Mouse (Mus musculus) embryonic facial prominence, embryonic 11.5 days (tissue): ENCODE measurements around the gene Rpl37a. TPM values are rescaled to one million over a fixed set of nuclear protein-coding genes. Genes with fewer than 3 reads are reported as not detected.

Experiments
- ATAC-seq: fragments of 200-750 bp; cut with Nextera tagmentation; replicated peaks from 2 replicates; pipeline ENCODE4 v1.8.0; 2017; ENCODE audit warnings: low read depth; ENCODE audit not compliant: insufficient number of reproducible peaks, low FRiP score, low TSS enrichment
- DNase-seq: peaks from one replicate; pipeline ENCODE4 v3.0.0-alpha.2; 2015; ENCODE audit warnings: low spot score
- H3K27ac ChIP-seq: fragments of 300-500 bp; sonication (generic); replicated peaks from 2 replicates; pipeline ENCODE4 v1.5.1; 2014; ENCODE audit warnings: mild to moderate bottlenecking, low read depth, low read length, control low read depth
- H3K27me3 ChIP-seq: fragments of 300-500 bp; sonication (generic); 2 replicates; pipeline ENCODE4 v1.6.1; 2014; ENCODE audit warnings: mild to moderate bottlenecking, low read length, moderate library complexity, mixed read lengths; ENCODE audit not compliant: control insufficient read depth, insufficient read depth
- H3K36me3 ChIP-seq: fragments of 300-500 bp; sonication (generic); replicated peaks from 2 replicates; pipeline ENCODE4 v1.6.1; 2014; ENCODE audit warnings: low read depth, mild to moderate bottlenecking, low read length, moderate library complexity, mixed read lengths; ENCODE audit not compliant: control insufficient read depth, insufficient read depth
- H3K4me1 ChIP-seq: fragments of 300-500 bp; sonication (generic); 2 replicates; pipeline ENCODE4 v1.6.1; 2014; ENCODE audit warnings: low read length, mixed read lengths; ENCODE audit not compliant: control insufficient read depth, insufficient read depth
- H3K4me2 ChIP-seq: fragments of 300-500 bp; sonication (generic); 2 replicates; pipeline ENCODE4 v1.6.1; 2014; ENCODE audit warnings: low read depth, mild to moderate bottlenecking, control low read depth, low read length, moderate library complexity
- H3K4me3 ChIP-seq: fragments of 300-500 bp; sonication (generic); 2 replicates; pipeline ENCODE4 v1.5.1; 2014; ENCODE audit warnings: low read depth, low read length, control low read depth
- H3K9ac ChIP-seq: fragments of 300-500 bp; sonication (generic); replicated peaks from 2 replicates; pipeline ENCODE4 v1.6.1; 2014; ENCODE audit warnings: mild to moderate bottlenecking, control low read depth, low read length
- H3K9me3 ChIP-seq: fragments of 300-500 bp; sonication (generic); replicated peaks from 2 replicates; pipeline ENCODE4 v1.6.1; 2016; ENCODE audit warnings: mild to moderate bottlenecking, low read length, inconsistent platforms, mixed read lengths; ENCODE audit not compliant: control insufficient read depth
- WGBS: fragments of 180-500 bp; shearing (Covaris S2); extraction: QIAGEN DNeasy Blood & Tissue Kit; methylation state at CpG from one replicate; pipeline ENCODE4 v1.1.7; 2014; 5-methylcytosine and 5-hydroxymethylcytosine counted together
- polyA plus RNA-seq: library from polyadenylated mRNA; unstranded; fragments of >200 nt; fragmentation: Nextera tagmentation; extraction: Ambion mirVana; gene quantifications from 2 replicates; pipeline ENCODE4 v1.2.1, GENCODE M21; 2014

Rpl37a gene
- polyA plus RNA-seq, result 1,634 and 1,716 TPM in 2 replicates

DNA sequence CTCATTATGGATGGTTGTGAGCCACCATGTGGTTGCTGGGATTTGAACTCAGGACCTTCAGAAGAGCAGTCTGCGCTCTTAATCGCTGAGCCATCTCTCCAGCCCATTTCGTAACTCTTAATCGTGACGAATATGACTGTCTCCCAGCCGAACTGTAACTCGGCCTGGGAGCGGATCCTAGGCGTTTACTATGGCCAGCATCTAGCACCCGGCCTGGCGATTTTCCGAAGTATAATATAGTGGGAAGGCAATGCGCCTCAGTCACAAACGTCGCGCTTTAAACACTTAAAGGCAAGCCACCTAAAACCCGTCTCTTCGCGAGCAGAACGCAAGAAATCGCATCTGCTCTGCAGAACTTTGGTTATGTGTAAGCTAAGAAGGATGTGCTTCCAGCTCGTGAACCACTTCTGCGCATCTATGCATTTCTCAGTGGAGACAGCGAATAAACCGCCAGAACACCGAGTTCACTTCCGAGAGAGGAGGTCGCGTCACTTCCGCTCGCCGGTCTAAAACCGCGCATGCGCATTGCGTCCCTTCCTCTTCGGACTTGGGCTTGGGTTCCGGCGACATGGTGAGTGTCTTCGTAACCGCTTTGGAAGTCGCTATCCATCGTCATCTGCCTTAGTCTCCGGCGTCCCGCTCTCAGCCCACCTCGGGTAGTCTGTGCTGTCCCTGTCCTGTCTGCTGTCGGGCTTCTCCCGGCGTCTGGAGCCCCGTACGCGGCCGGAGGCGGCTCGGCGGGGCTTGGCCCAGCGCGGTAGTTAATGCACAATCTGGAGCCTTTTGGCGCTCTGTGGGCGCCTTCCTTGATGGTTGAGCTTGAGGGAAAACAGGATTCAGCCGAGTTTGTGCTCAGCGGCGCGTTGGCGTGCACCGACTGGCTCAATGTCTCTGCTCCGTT is at the start of gene Rpl37a:
TSS of gene Rpl37a (plus strand) at position 538 of the 901 bp plus-strand sequence.
- Histone ChIP-seq H3K36me3 (peaks cover 4% of the 10 kb centered on the region; the same call in 1 of the 2 replicates), H3K9me3 (no peaks in the 10 kb centered on the region), H3K27me3 (no peaks in the 10 kb centered on the region), H3K9ac (peak within 1 kb of the TSS; percentile 87), H3K4me3 (peak within 1 kb of the TSS; percentile 83), H3K4me2 (peak within 1 kb of the TSS; percentile 52), H3K4me1 (no peaks in the 10 kb centered on the region), H3K27ac (peak within 1 kb of the TSS; percentile 85)
- DNase-seq, result peak; percentile 98
- ATAC-seq, result peak; percentile 86
- WGBS, result 3% methylated on average over 68 of the region's 68 CpGs

DNA sequence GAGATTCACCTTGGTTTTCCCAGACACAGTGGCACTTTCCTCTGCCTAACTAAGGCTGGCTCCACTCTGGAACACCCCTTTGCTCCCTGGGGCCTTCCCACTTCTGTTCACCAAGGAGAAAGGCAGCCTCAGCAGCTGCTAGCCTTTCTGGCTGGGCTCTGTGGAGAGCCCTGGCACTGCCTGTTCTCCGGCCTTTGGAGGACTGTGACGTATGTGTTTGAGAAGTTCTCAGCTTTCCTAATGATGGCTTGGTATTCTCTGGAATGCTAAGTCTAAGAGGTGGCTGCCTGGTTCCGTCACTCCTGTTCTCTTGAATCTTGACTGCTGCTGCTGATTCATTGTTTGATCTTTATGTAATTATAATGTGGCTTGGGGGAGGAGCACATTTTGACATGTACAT is 38.0 kb upstream of the Rpl37a start:
- DNase-seq, result peak; percentile 3
- no peaks in the 10 kb centered on the region for H3K9me3 ChIP-seq
- no peak for ATAC-seq
- H3K9ac ChIP-seq, result no peak overlapping the region
- no peaks in the 10 kb centered on the region for H3K36me3 ChIP-seq
- no peak overlapping the region for H3K27ac ChIP-seq
- no peak overlapping the region for H3K4me3 ChIP-seq
- 41% methylated on average over 3 of the region's 3 CpGs for WGBS
- H3K4me1 ChIP-seq, result no peaks in the 10 kb centered on the region
- H3K27me3 ChIP-seq, result no peaks in the 10 kb centered on the region
- H3K4me2 ChIP-seq, result no peak overlapping the region

DNA sequence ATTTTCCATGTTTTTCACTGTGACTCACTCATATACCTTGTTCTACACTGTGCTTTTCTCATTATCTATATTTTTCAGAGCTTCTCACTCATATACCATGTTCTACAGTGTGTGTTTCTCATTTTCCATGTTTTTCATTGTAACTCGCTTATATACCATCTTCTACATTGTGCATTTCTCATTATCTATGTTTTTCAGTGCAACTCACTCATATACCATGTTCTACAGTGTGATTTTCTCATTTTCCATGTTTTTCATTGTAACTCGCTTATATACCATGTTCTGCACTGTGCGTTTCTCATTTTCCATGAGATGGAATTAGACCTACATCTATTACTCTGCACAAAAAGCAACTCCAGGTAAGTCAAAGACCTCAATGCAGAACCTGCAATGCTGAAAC is 14.8 kb upstream of the Rpl37a start:
- ATAC-seq, result no peak
- no peaks in the 10 kb centered on the region for H3K36me3 ChIP-seq
- 51% methylated on average over 3 of the region's 3 CpGs for WGBS
- no peaks in the 10 kb centered on the region for H3K27me3 ChIP-seq
- no peak overlapping the region for H3K27ac ChIP-seq
- H3K9ac ChIP-seq, result no peak overlapping the region
- H3K4me3 ChIP-seq, result no peak overlapping the region
- DNase-seq, result no peak
- no peaks in the 10 kb centered on the region for H3K9me3 ChIP-seq
- no peaks in the 10 kb centered on the region for H3K4me1 ChIP-seq
- no peak overlapping the region for H3K4me2 ChIP-seq

DNA sequence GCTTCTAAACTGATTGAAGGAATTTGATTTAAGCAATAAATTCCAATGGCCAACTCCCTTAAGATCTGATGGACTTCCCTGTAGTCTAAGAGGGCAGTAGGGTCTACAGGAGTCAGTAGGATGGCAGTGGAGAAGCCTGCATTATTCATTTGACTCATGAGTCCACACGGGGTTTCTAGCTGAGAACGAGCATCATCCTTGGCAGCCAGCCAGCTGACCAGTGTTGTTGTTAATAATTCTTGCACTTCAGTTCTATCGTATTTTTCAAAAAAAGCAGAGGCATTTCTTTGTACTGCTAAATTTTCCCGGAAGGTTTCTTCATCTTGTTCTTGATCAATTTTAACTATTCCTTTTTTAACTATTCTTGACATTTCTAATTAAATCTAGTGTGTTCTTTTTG is 12.4 kb upstream of the Rpl37a start:
- H3K4me1 ChIP-seq, result no peaks in the 10 kb centered on the region
- H3K9ac ChIP-seq, result no peak overlapping the region
- no peaks in the 10 kb centered on the region for H3K27me3 ChIP-seq
- no peak overlapping the region for H3K27ac ChIP-seq
- 79% methylated on average over 4 of the region's 4 CpGs for WGBS
- H3K4me2 ChIP-seq, result no peak overlapping the region
- no peak for ATAC-seq
- no peaks in the 10 kb centered on the region for H3K36me3 ChIP-seq
- no peak for DNase-seq
- H3K4me3 ChIP-seq, result no peak overlapping the region
- no peaks in the 10 kb centered on the region for H3K9me3 ChIP-seq

DNA sequence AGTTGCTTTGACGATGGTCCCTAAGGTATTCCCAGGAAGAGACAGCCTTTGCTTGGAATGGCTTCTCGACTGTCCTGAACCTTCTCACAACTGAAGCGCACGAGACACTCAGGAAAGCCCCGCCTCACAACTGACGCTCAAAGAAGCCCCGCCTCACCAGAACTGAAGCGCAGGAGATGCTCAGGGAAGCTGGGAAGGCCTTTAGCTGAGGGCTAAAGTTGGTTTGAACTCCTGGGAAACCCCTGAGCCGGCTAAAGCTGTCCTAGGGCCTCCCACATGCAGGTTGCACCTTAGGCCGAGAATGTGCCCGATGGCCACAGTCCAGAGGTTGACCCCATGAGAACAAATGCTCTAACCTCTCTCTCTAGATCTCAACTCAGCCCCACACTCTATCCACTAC is 10.6 kb upstream of the Rpl37a start, which contains the start of gene Ankar:
TSS of gene Ankar (minus strand) at position 101 of the 400 bp plus-strand sequence.
- no peak within 1 kb of the TSS for H3K4me2 ChIP-seq
- H3K27ac ChIP-seq, result no peak within 1 kb of the TSS
- ATAC-seq (no peak), DNase-seq (no peak)
- H3K36me3 ChIP-seq, result no peaks in the 10 kb centered on the region
- H3K4me3 ChIP-seq, result no peak within 1 kb of the TSS
- no peaks in the 10 kb centered on the region for H3K27me3 ChIP-seq
- no peaks in the 10 kb centered on the region for H3K9me3 ChIP-seq
- no peak within 1 kb of the TSS for H3K9ac ChIP-seq
- 78% methylated on average over 11 of the region's 11 CpGs for WGBS
- H3K4me1 ChIP-seq, result no peaks in the 10 kb centered on the region

DNA sequence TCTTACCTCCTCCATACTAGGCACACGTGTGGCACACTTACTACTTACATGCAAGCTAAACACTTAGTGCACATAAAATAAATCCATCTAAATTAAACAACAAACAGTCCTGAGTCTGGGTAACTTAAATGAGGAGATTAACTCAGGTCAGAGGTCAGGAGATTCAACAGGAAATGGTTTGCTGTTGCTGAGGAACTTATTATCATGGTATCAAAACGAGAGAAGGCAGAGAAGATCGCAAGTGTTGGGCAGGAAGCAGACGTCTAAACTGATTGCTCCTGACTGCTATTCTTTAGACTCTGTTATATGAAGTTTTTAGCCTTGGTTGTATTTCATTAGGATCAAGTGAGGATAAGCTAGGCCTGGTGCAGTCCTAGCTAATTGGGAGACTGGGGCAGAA is 3.6 kb upstream of the Rpl37a start:
- no peaks in the 10 kb centered on the region for H3K9me3 ChIP-seq
- no peak overlapping the region for H3K9ac ChIP-seq
- H3K4me1 ChIP-seq, result no peaks in the 10 kb centered on the region
- DNase-seq (no peak), ATAC-seq (no peak)
- no peaks in the 10 kb centered on the region for H3K36me3 ChIP-seq
- no peak overlapping the region for H3K4me3 ChIP-seq
- H3K4me2 ChIP-seq, result no peak overlapping the region
- WGBS, result 46% methylated on average over 4 of the region's 4 CpGs
- no peak overlapping the region for H3K27ac ChIP-seq
- no peaks in the 10 kb centered on the region for H3K27me3 ChIP-seq

DNA sequence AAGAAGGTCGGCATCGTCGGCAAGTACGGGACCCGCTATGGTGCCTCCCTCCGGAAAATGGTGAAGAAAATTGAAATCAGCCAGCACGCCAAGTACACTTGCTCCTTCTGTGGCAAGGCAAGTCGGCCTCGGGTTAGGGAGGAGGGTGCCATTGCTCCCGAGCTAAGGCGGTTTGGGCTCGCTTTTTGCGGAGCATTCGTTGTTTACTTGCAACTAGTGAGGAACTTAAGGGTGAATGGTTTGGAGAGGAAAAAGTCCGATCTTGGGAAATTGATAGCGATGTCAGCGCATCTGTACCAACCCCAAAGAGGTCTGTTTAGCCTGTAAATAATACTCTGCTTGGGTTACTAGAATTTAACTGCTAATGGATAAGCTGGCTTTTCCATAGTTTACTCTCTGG is 594 bp downstream of the Rpl37a start:
- Histone ChIP-seq H3K4me2 (peak overlapping the region; percentile 52), H3K27ac (peak overlapping the region; percentile 85), H3K36me3 (peaks cover 4% of the 10 kb centered on the region; the same call in 1 of the 2 replicates), H3K9me3 (no peaks in the 10 kb centered on the region), H3K27me3 (no peaks in the 10 kb centered on the region), H3K9ac (peak overlapping the region; percentile 87), H3K4me1 (no peaks in the 10 kb centered on the region), H3K4me3 (peak overlapping the region; percentile 83)
- ATAC-seq, result no peak
- no peak for DNase-seq
- WGBS, result under 1% methylated on average over 17 of the region's 17 CpGs

DNA sequence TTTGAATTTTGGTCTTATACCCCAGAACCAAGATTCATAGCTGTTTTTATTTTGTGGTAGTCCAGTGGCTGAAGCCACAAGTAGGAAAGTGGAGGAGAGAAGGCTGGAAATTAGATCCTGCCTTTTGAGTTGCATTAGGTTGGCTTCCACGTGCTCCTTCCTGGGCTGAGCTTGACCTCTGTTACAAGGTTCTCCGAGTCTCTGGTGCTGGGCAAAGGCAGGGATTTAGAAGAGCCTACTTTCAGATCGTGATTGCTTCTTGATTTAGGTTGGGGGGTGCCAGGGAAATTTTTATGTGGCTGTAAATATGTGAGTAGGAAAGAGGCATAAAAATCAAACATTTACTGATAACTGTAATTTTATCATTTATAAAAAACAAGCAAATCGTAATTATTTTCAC is 3.5 kb downstream of the Rpl37a start:
- no peak overlapping the region for H3K27ac ChIP-seq
- ATAC-seq (no peak), DNase-seq (no peak)
- H3K9me3 ChIP-seq, result no peaks in the 10 kb centered on the region
- no peak overlapping the region for H3K4me2 ChIP-seq
- H3K36me3 ChIP-seq, result peaks cover 4% of the 10 kb centered on the region; the same call in 1 of the 2 replicates
- H3K9ac ChIP-seq, result no peak overlapping the region
- no peaks in the 10 kb centered on the region for H3K4me1 ChIP-seq
- 61% methylated on average over 4 of the region's 4 CpGs for WGBS
- no peaks in the 10 kb centered on the region for H3K27me3 ChIP-seq
- no peak overlapping the region for H3K4me3 ChIP-seq
